Mouse (Mus musculus): Measurements from ENCODE around the gene Mysm1. TPM values are rescaled to one million over a fixed set of nuclear protein-coding genes. Genes with fewer than 3 reads are reported as not detected.

Gene Mysm1
- polyA plus RNA-seq (2017; shearing (Covaris generic)) = 86.0 TPM

DNA sequence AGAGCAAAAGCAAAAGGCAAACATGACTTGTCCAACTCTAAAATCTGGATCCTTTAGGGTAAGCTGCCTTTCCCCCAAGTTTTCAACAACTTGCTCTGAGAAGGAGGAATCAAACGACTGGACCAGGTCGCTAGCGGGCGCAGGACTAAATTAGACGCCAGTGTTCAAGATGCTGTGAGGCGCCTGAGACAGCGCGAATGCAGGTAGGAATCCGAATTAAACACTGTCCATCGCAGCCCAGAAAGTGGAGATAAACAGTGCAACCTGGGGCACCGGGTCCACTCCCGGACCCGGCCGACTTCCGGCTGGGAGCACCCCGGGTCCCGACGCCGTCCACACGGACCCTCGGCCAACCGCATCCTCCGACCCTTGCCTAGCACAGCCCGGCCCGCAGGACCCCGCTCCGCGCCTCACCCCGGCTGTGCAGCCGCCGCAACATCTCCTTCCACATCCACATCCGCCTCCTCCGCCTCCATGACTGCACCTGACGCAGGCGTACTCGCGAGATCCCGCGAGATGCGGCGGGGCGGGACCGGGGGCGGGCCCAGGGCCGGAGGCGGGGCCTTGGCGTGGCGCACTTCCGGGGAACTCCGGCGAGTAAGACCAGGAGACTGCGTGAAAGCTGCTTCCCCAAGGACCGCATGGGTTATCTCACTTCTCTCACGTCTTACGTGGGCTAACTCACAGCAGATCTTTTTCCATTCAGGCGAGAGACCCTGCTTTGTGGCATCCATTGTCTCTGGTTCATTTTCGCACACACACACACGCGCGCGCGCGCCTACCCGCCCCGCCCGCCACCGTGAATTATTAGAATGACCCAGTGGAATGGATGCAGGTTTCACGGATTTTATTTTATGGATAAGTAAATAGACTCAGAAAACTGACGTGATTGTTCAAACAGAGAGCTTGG is at the start of gene Mysm1:
Gene Mysm1 (minus strand): TSS at position 511 of the 910 bp plus-strand sequence.

DNA sequence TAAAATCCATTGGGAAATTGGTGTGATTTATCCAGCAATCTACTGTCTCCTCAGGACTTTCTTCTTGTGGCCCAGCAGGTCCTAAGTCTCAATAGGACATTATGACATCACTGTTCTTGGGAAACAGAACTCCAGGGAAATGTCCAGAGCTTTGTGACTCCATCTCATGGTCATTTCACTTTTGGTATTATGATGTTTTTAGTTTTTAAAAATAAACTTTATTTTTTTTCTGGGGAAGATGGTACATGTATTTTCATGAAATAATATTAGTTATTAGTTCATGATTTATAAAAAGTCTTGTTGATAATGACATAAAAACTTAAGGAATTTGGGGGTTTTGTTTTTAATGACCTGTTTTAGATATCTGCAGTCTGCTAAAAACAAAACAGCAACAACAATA is 50.2 kb downstream of the Mysm1 start, which contains the start of gene Eqtn:
Gene Eqtn (minus strand): TSS at position 101 of the 400 bp plus-strand sequence.

Other genes starting within 250 kb of the Mysm1 start
- not detected for gene Tek, start 239.8 kb downstream of the Mysm1 start, polyA plus RNA-seq (2017; shearing (Covaris generic))
- 0.24 TPM for gene Eqtn, start 50.3 kb downstream of the Mysm1 start, polyA plus RNA-seq (2017; shearing (Covaris generic))
- gene Jun, start 73.1 kb upstream of the Mysm1 start, polyA plus RNA-seq (2017; shearing (Covaris generic)) = 10.1 TPM